Mouse (Mus musculus): ENCODE data around the gene Ppp5c. TPM values are rescaled to one million over a fixed set of nuclear protein-coding genes. Genes with fewer than 3 reads are reported as not detected.

The Ppp5c gene
- polyA plus RNA-seq, 1 experiment from 2014 or later, result 102 TPM

- Histone ChIP-seq H3K4me3 (no peak overlapping the region), H3K4me1 (no peaks in the 10 kb centered on the region), H3K4me2 (replicated peaks) (no peak overlapping the region), H3K27me3 (no peaks in the 10 kb centered on the region), H3K9me3 (no peaks in the 10 kb centered on the region), H3K27ac (replicated peaks) (no peak overlapping the region), H3K36me3 (peaks cover 65% of the 10 kb centered on the region), H3K9ac (replicated peaks) (no peak overlapping the region)
- WGBS, result 89% methylated on average over 7 of the region's 7 CpGs
- no peak for ATAC-seq (ENCODE audit: low FRiP score, low read depth)
Measured at GRCm38 (mm10) chr7:17004716-17005115, 23.0 kb downstream of the Ppp5c start.

GRCm38 (mm10) chr7:17003230-17003960 lies 24.3 kb downstream of the Ppp5c start:
- Histone ChIP-seq H3K9me3 (no peaks in the 10 kb centered on the region), H3K9ac (replicated peaks) (no peak overlapping the region), H3K27ac (replicated peaks) (no peak overlapping the region), H3K27me3 (no peaks in the 10 kb centered on the region), H3K36me3 (peaks cover 53% of the 10 kb centered on the region), H3K4me2 (replicated peaks) (no peak overlapping the region), H3K4me3 (no peak overlapping the region), H3K4me1 (no peaks in the 10 kb centered on the region)
- 88% methylated on average over 7 of the region's 7 CpGs for WGBS
- ATAC-seq (ENCODE audit: low FRiP score, low read depth), result no peak

GRCm38 (mm10) chr7:17002375-17003195 lies 25.1 kb downstream of the Ppp5c start:
- Histone ChIP-seq H3K9me3 (no peaks in the 10 kb centered on the region), H3K4me1 (peaks cover 1% of the 10 kb centered on the region; the same call in 1 of the 2 replicates), H3K9ac (replicated peaks) (no peak overlapping the region), H3K4me2 (replicated peaks) (no peak overlapping the region), H3K27me3 (no peaks in the 10 kb centered on the region), H3K36me3 (peaks cover 50% of the 10 kb centered on the region), H3K4me3 (no peak overlapping the region), H3K27ac (replicated peaks) (no peak overlapping the region)
- 14% methylated on average over 7 of the region's 7 CpGs for WGBS
- peak; percentile 69 for ATAC-seq (ENCODE audit: low FRiP score, low read depth)

- H3K4me1 ChIP-seq, result peaks cover 24% of the 10 kb centered on the region
- no peak overlapping the region for H3K27ac ChIP-seq (replicated peaks)
- H3K27me3 ChIP-seq, result no peaks in the 10 kb centered on the region
- H3K4me2 ChIP-seq (replicated peaks), result no peak overlapping the region
- 21% methylated on average over 4 of the region's 4 CpGs for WGBS
- H3K4me3 ChIP-seq, result no peak overlapping the region
- no peaks in the 10 kb centered on the region for H3K9me3 ChIP-seq
- H3K36me3 ChIP-seq, result peaks cover 22% of the 10 kb centered on the region
- 0 out of 2 replicates have a peak, but pooled peaks have one; percentile 13 for ATAC-seq (ENCODE audit: low FRiP score, low read depth)
- no peak overlapping the region for H3K9ac ChIP-seq (replicated peaks)
Measured at GRCm38 (mm10) chr7:16999650-17000049, 28.1 kb downstream of the Ppp5c start.

- peaks cover 18% of the 10 kb centered on the region for H3K36me3 ChIP-seq
- WGBS, result 73% methylated on average over 4 of the region's 4 CpGs
Measured at GRCm38 (mm10) chr7:16999233-16999632, 28.5 kb downstream of the Ppp5c start.

GRCm38 (mm10) chr7:16995345-16995744 lies 32.4 kb downstream of the Ppp5c start:
- H3K4me1 ChIP-seq, result peaks cover 55% of the 10 kb centered on the region
- peaks cover 7% of the 10 kb centered on the region; the same call in 1 of the 2 replicates for H3K36me3 ChIP-seq
- WGBS, result 88% methylated on average over 4 of the region's 4 CpGs
- H3K27me3 ChIP-seq, result no peaks in the 10 kb centered on the region
- H3K27ac ChIP-seq (replicated peaks), result peak overlapping the region; percentile 20; the same call in 1 of the 2 replicates
- ATAC-seq (ENCODE audit: low FRiP score, low read depth), result no peak
- peak overlapping the region; percentile 59 for H3K4me2 ChIP-seq (replicated peaks)
- peak overlapping the region; percentile 47 for H3K4me3 ChIP-seq
- H3K9me3 ChIP-seq, result no peaks in the 10 kb centered on the region
- peak overlapping the region; percentile 66; the same call in 1 of the 2 replicates for H3K9ac ChIP-seq (replicated peaks)

More at GRCm38 (mm10) chr7:16999233-16999632, 28.5 kb downstream of the Ppp5c start:
- ATAC-seq (ENCODE audit: low FRiP score, low read depth), result 0 out of 2 replicates have a peak, but pooled peaks have one; percentile 1
- peaks cover 28% of the 10 kb centered on the region for H3K4me1 ChIP-seq
- no peaks in the 10 kb centered on the region for H3K9me3 ChIP-seq
- H3K27ac ChIP-seq (replicated peaks), result no peak overlapping the region
- H3K9ac ChIP-seq (replicated peaks), result no peak overlapping the region
- no peak overlapping the region for H3K4me3 ChIP-seq
- H3K4me2 ChIP-seq (replicated peaks), result no peak overlapping the region
- H3K27me3 ChIP-seq, result no peaks in the 10 kb centered on the region

GRCm38 (mm10) chr7:16994400-16994799 lies 33.3 kb downstream of the Ppp5c start:
- no peak for ATAC-seq (ENCODE audit: low FRiP score, low read depth)
- Histone ChIP-seq H3K27ac (replicated peaks) (peak overlapping the region; percentile 58; the same call in 1 of the 2 replicates), H3K4me3 (peak overlapping the region; percentile 47), H3K9ac (replicated peaks) (peak overlapping the region; percentile 66), H3K4me2 (replicated peaks) (peak overlapping the region; percentile 59), H3K9me3 (0 out of 2 replicates have a peak, but pooled peaks cover 2% of the 10 kb centered on the region), H3K27me3 (no peaks in the 10 kb centered on the region), H3K36me3 (peaks cover 7% of the 10 kb centered on the region; the same call in 1 of the 2 replicates), H3K4me1 (peaks cover 61% of the 10 kb centered on the region)
- WGBS, result 2% methylated on average over 20 of the region's 20 CpGs

- peak; percentile 73 for ATAC-seq (ENCODE audit: low FRiP score, low read depth)
- under 1% methylated on average over 27 of the region's 27 CpGs for WGBS
- Histone ChIP-seq H3K4me3 (peak overlapping the region; percentile 47), H3K9ac (replicated peaks) (peak overlapping the region; percentile 66), H3K9me3 (0 out of 2 replicates have a peak, but pooled peaks cover 3% of the 10 kb centered on the region), H3K4me1 (peaks cover 61% of the 10 kb centered on the region), H3K4me2 (replicated peaks) (peak overlapping the region; percentile 59), H3K36me3 (peaks cover 7% of the 10 kb centered on the region; the same call in 1 of the 2 replicates), H3K27me3 (no peaks in the 10 kb centered on the region), H3K27ac (replicated peaks) (peak overlapping the region; percentile 58)
Measured at GRCm38 (mm10) chr7:16993651-16994399, 33.9 kb downstream of the Ppp5c start.

- ATAC-seq (ENCODE audit: low FRiP score, low read depth), result no peak
- Histone ChIP-seq H3K27ac (replicated peaks) (peak within 1 kb of the TSS; percentile 78), H3K4me1 (peaks cover 69% of the 10 kb centered on the region), H3K4me2 (replicated peaks) (peak within 1 kb of the TSS; percentile 59), H3K27me3 (no peaks in the 10 kb centered on the region), H3K4me3 (peak within 1 kb of the TSS; percentile 47), H3K36me3 (peaks cover under 1% of the 10 kb centered on the region; the same call in 1 of the 2 replicates), H3K9ac (replicated peaks) (peak within 1 kb of the TSS; percentile 66), H3K9me3 (0 out of 2 replicates have a peak, but pooled peaks cover 3% of the 10 kb centered on the region)
- WGBS, result 91% methylated on average over 5 of the region's 5 CpGs
Measured at GRCm38 (mm10) chr7:16992451-16992807, 35.3 kb downstream of the Ppp5c start, which contains the start of gene Ccdc8. Gene Ccdc8 (plus strand): TSS chr7:16992708.

- peak overlapping the region; percentile 6; the same call in 1 of the 2 replicates for H3K4me2 ChIP-seq (replicated peaks)
- no peaks in the 10 kb centered on the region for H3K36me3 ChIP-seq
- peak overlapping the region; percentile 78 for H3K27ac ChIP-seq (replicated peaks)
- H3K9me3 ChIP-seq, result 0 out of 2 replicates have a peak, but pooled peaks cover 3% of the 10 kb centered on the region
- ATAC-seq (ENCODE audit: low FRiP score, low read depth), result peak; percentile 68
- peaks cover 73% of the 10 kb centered on the region for H3K4me1 ChIP-seq
- 56% methylated on average over 18 of the region's 18 CpGs for WGBS
- no peak overlapping the region for H3K4me3 ChIP-seq
- H3K27me3 ChIP-seq, result no peaks in the 10 kb centered on the region
- no peak overlapping the region for H3K9ac ChIP-seq (replicated peaks)
Measured at GRCm38 (mm10) chr7:16991681-16992450, 35.9 kb downstream of the Ppp5c start.
